Mouse (Mus musculus) liver, adult 2 months (tissue): ENCODE results near the gene Dhps. TPM values are rescaled to one million over a fixed set of nuclear protein-coding genes. Genes with fewer than 3 reads are reported as not detected.
A peak's percentile ranks its signal among the peaks of the same experiment; 100 is the strongest.

Experiments used
- DNase-seq: peaks from one replicate; pipeline ENCODE4 v3.0.0-alpha.2; 2011; ENCODE audit warnings: low read depth, low spot score; ENCODE audit errors: extremely low read depth
- H3K27ac ChIP-seq: fragments of 200-500 bp; replicated peaks from 2 replicates; pipeline ENCODE4 v1.5.1; 2012; ENCODE audit warnings: low read depth, mild to moderate bottlenecking, control low read depth, inconsistent platforms, low read length; ENCODE audit not compliant: insufficient read depth
- H3K27me3 ChIP-seq: fragments of 200-500 bp; 2 replicates; pipeline ENCODE4 v1.6.1; 2012; ENCODE audit warnings: mild to moderate bottlenecking, moderate library complexity, low read length, inconsistent platforms; ENCODE audit not compliant: control insufficient read depth, insufficient read depth
- H3K36me3 ChIP-seq: fragments of 200-500 bp; 2 replicates; pipeline ENCODE4 v1.6.1; 2012; ENCODE audit warnings: low read length, inconsistent platforms; ENCODE audit not compliant: control insufficient read depth, insufficient read depth
- H3K4me1 ChIP-seq: fragments of 200-500 bp; 2 replicates; pipeline ENCODE4 v1.6.1; 2011; ENCODE audit warnings: low read length; ENCODE audit not compliant: control insufficient read depth, insufficient read depth
- H3K4me3 ChIP-seq: fragments of 200-500 bp; 2 replicates; pipeline ENCODE4 v1.5.1; 2011; ENCODE audit warnings: low read depth, mild to moderate bottlenecking, control low read depth, low read length, moderate library complexity; ENCODE audit not compliant: insufficient read depth
- H3K79me2 ChIP-seq: fragments of 200-500 bp; 2 replicates; pipeline ENCODE4 v1.6.1; 2012; ENCODE audit warnings: inconsistent platforms, mild to moderate bottlenecking, low read length, moderate library complexity; ENCODE audit not compliant: control insufficient read depth, insufficient read depth
- H3K9ac ChIP-seq: fragments of 200-500 bp; 2 replicates; pipeline ENCODE4 v1.6.1; 2012; ENCODE audit warnings: low read depth, mild to moderate bottlenecking, control low read depth, inconsistent platforms, low read length
- CTCF ChIP-seq: fragments of 200-500 bp; IDR thresholded peaks from 2 replicates; pipeline ENCODE4 v1.5.1; 2011; ENCODE audit warnings: low read depth, low read length, control low read depth
- POLR2A ChIP-seq: fragments of 200-500 bp; IDR thresholded peaks from 2 replicates; pipeline ENCODE4 v1.6.1; 2011; ENCODE audit warnings: low read length, control low read depth; ENCODE audit not compliant: insufficient read depth; ENCODE audit errors: extremely low read depth
- WGBS: fragments of 180-500 bp; shearing (Covaris S2); methylation state at CpG from one replicate; pipeline ENCODE4 v1.1.7; 2018; 5-methylcytosine and 5-hydroxymethylcytosine counted together
- polyA plus RNA-seq: library from polyadenylated mRNA; depleted of rRNA; stranded (reverse); fragments of >200 nt; gene quantifications from 2 replicates; pipeline ENCODE4 v1.2.3, GENCODE M21; 2012
- total RNA-seq: library from RNA; depleted of rRNA; stranded (reverse); fragments of >200 nt; gene quantifications from 2 replicates; pipeline ENCODE4 v1.2.3, GENCODE M21; 2014

The Dhps gene
- total and polyA plus RNA-seq, 2 experiments, result 14.8 to 20.6 TPM

GRCm38 (mm10) chr8:85027922-85028321 lies 43.6 kb upstream of the Dhps start:
- H3K36me3 ChIP-seq, result peaks cover 13% of the 10 kb centered on the region
- DNase-seq, result no peak
- TF ChIP-seq POLR2A (no peak), CTCF (no peak)
- peak overlapping the region; percentile 38 for H3K9ac ChIP-seq
- H3K79me2 ChIP-seq, result peaks cover 28% of the 10 kb centered on the region
- 0 out of 2 replicates have a peak overlapping the region, but pooled peaks have one; percentile 14 for H3K27ac ChIP-seq
- H3K27me3 ChIP-seq, result no peaks in the 10 kb centered on the region
- H3K4me3 ChIP-seq, result peak overlapping the region; percentile 75; the same call in 1 of the 2 replicates
- peaks cover 33% of the 10 kb centered on the region for H3K4me1 ChIP-seq
- 5% methylated on average over 2 of the region's 2 CpGs for WGBS

GRCm38 (mm10) chr8:85029271-85029670 lies 42.3 kb upstream of the Dhps start:
- WGBS, result 87% methylated on average over 14 of the region's 14 CpGs
- no peak overlapping the region for H3K9ac ChIP-seq
- no peak overlapping the region for H3K27ac ChIP-seq
- peaks cover 22% of the 10 kb centered on the region for H3K79me2 ChIP-seq
- no peak for TF ChIP-seq POLR2A
- no peak for TF ChIP-seq CTCF
- H3K4me1 ChIP-seq, result peaks cover 35% of the 10 kb centered on the region
- no peak for DNase-seq
- no peak overlapping the region for H3K4me3 ChIP-seq
- H3K27me3 ChIP-seq, result no peaks in the 10 kb centered on the region
- peaks cover 13% of the 10 kb centered on the region for H3K36me3 ChIP-seq

GRCm38 (mm10) chr8:85032622-85033311 lies 38.8 kb upstream of the Dhps start:
- no peak for TF ChIP-seq CTCF
- TF ChIP-seq POLR2A, result no peak
- 41% methylated on average over 4 of the region's 4 CpGs for WGBS
- Histone ChIP-seq H3K27ac (peak overlapping the region; percentile 50), H3K4me3 (no peak overlapping the region), H3K27me3 (no peaks in the 10 kb centered on the region), H3K4me1 (peaks cover 30% of the 10 kb centered on the region), H3K9ac (no peak overlapping the region), H3K79me2 (peaks cover 22% of the 10 kb centered on the region), H3K36me3 (peaks cover 13% of the 10 kb centered on the region)
- DNase-seq, result peak; percentile 81

- H3K4me1 ChIP-seq, result peaks cover 22% of the 10 kb centered on the region
- H3K4me3 ChIP-seq, result no peak overlapping the region
- peak overlapping the region; percentile 5; the same call in 1 of the 2 replicates for H3K27ac ChIP-seq
- no peak overlapping the region for H3K9ac ChIP-seq
- no peak for DNase-seq
- H3K27me3 ChIP-seq, result no peaks in the 10 kb centered on the region
- H3K79me2 ChIP-seq, result peaks cover 16% of the 10 kb centered on the region
- TF ChIP-seq POLR2A (no peak), CTCF (no peak)
- WGBS, result 67% methylated on average over 1 of the region's 1 CpGs
- peaks cover 13% of the 10 kb centered on the region for H3K36me3 ChIP-seq
Observed at GRCm38 (mm10) chr8:85033867-85034266, 37.7 kb upstream of the Dhps start.

GRCm38 (mm10) chr8:85034764-85035163 lies 36.8 kb upstream of the Dhps start:
- Histone ChIP-seq H3K9ac (peak overlapping the region; percentile 61), H3K36me3 (peaks cover 11% of the 10 kb centered on the region), H3K4me3 (peak overlapping the region; percentile 55), H3K4me1 (peaks cover 22% of the 10 kb centered on the region), H3K79me2 (peaks cover 10% of the 10 kb centered on the region; the same call in 1 of the 2 replicates), H3K27ac (peak overlapping the region; percentile 95), H3K27me3 (no peaks in the 10 kb centered on the region)
- peak; percentile 87 for DNase-seq
- no peak for TF ChIP-seq CTCF
- no peak for TF ChIP-seq POLR2A
- WGBS, result under 1% methylated on average over 13 of the region's 13 CpGs

- Histone ChIP-seq H3K9ac (peak overlapping the region; percentile 82), H3K36me3 (peaks cover 6% of the 10 kb centered on the region), H3K4me1 (peaks cover 22% of the 10 kb centered on the region), H3K27ac (peak overlapping the region; percentile 95), H3K79me2 (peaks cover 10% of the 10 kb centered on the region; the same call in 1 of the 2 replicates), H3K27me3 (no peaks in the 10 kb centered on the region), H3K4me3 (peak overlapping the region; percentile 67)
- 3% methylated on average over 12 of the region's 12 CpGs for WGBS
- peak; percentile 65 for DNase-seq
- no peak for TF ChIP-seq CTCF
- no peak for TF ChIP-seq POLR2A
Observed at GRCm38 (mm10) chr8:85035165-85035727, 36.3 kb upstream of the Dhps start.
